Mouse (Mus musculus) c-Kit-negative CD71-positive TER-119-positive erythroid progenitor cells, embryonic 14.5 days (primary cell): ENCODE measurements around the gene Zfp639.

Experiments
- DNase-seq: peaks from one replicate; pipeline ENCODE4 v3.0.0-alpha.2; 2013; ENCODE audit warnings: low read depth, low spot score

The Zfp639 gene

GRCm38 (mm10) chr3:32500346-32500745, 9.7 kb upstream of the Zfp639 start:
- no peak for DNase-seq

DNA sequence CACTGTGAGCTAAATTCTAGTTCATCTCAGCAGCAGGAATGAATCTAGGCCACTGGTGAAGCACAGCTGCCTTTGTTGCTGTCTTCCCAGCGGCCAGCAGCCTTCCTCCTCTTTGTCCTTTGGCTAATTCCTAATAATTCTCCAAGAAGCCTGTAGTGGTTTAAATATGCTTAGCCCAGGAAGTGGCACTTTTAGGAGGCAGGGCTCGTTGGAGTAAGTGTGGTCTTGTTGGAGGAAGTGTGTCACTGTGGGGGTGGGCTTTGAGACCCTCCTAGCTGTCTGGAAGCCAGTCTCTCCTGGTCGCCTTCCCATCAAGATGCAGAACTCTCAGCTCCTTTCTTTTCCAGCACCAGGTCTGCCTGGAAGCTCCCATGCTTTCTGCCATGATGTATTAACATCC, 4.2 kb upstream of the Zfp639 start:
- DNase-seq = no peak

- DNase-seq = no peak
Measured at GRCm38 (mm10) chr3:32506366-32507225, 3.5 kb upstream of the Zfp639 start.

- no peak for DNase-seq
Measured at GRCm38 (mm10) chr3:32508666-32509324, 1.3 kb upstream of the Zfp639 start.

DNA sequence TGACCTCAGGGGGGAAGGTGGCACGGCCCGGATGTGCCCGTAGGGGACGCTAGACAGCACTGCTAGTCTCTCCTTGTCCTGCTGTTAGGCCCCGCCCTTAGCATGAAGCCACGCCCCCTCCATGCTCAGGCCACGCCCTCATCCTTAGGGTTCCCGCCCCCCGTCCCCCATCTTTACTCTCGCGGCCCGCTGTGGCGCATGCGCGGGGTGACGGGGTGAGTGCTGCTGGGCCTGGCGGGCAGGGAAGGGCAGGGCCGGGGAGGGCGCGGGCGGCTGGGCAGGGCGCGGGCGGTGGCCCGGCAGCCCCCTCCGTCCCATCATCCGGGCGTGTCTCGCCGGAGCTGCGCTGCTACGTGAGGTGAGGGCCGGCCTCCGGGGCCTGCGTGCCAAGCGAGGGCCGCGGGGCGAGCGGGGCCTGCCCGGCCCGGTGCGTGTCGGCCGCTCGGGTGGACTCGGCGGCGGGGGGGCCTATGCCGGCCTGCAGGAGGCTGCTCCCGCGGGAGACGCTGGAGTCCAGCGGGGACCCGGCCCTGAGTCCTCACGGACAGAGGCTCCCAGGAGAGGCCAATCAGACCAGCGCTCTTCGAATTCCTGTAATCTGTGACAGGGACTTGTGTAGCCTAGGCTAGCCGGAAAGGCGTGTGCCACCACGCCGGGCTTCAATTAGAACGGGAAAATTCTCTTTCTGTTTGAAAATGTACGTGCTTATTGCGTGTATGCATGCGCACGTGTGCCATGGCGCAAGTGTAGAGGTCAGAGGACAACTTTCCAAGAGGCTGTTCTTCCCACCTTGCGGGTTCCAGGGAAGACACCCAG, 524 bp downstream of the Zfp639 start:
- peak; percentile 93 for DNase-seq

- no peak for DNase-seq
Measured at GRCm38 (mm10) chr3:32511191-32511550, 1.1 kb downstream of the Zfp639 start.

GRCm38 (mm10) chr3:32512686-32513284, 2.7 kb downstream of the Zfp639 start:
- no peak for DNase-seq

GRCm38 (mm10) chr3:32513528-32513927, 3.5 kb downstream of the Zfp639 start:
- DNase-seq = no peak

- DNase-seq = no peak
Measured at GRCm38 (mm10) chr3:32527181-32527580, 17.1 kb downstream of the Zfp639 start.

DNA sequence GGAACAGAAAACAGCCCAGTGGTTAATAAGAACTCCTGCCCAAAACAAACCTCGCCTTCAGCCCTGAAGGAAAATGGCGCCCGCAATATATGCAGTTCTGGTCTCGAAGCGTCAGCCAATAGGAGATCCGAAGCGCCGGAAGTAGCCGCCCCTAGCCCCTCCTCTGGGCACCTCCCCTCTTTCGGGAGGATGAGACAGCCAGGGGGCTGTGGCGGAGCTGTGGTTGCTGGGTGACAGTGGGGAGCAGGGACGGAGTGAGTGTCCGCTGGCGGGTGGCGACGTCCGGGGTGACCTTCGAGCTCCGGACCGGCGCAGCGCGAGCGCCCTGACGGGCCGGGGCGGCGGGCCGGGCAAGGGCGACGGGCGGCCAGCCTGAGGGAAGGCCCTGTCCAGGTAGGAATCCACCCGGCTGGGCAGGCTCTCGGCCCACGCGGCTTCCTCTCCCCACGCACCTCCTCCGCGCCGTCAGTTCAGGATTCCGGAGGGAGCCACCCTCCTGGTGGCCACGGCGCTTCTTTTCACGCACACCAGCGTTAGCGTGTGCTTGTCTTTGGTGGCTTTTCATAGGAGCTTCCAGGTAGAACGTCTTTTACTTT, 19.3 kb downstream of the Zfp639 start, which contains the start of gene Mfn1:
Gene Mfn1, plus strand, starts transcription at position 163 of the 596 bp plus-strand sequence.
- peak; percentile 87 for DNase-seq

DNA sequence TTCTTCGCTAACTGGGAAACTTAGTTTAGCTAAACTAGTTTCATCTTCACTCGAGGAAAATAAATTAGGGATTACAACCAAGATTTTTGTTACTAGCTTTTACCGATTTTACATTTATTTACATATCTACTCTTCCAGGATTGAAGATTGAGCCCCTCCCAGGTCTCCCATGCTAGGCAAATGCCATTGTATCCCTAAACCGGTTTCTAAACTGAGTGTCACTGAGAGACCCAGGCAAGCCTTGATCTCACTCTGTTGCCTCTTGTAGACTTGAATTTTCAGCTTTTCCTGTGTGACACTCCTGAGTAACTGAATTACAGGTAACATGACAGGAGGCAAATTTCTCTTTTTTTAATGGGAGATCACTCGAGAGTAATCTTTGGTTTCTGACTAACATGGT, 20.0 kb downstream of the Zfp639 start:
- DNase-seq = no peak

GRCm38 (mm10) chr3:32535692-32536091, 25.6 kb downstream of the Zfp639 start:
- DNase-seq = no peak

DNA sequence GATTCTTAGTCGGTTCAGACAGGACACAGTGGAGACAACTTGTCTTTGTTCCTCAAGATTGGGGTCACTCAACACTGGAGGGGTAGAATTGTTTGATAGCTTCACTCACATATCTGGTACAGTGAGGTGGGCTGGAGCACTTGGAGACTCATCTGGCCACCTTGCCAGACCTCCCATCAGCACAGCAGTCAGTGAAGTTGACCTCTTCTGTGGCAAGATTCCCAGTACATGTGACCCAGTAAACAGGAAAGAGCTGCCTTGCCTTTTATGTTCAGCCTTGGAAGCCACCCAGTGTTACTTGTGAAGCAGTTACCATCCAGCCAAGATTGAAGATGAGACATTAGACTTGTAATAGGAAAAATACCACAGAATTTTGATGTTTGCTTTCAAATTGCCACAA, 27.5 kb downstream of the Zfp639 start:
- no peak for DNase-seq

GRCm38 (mm10) chr3:32538091-32538490, 28.0 kb downstream of the Zfp639 start:
- no peak for DNase-seq

DNA sequence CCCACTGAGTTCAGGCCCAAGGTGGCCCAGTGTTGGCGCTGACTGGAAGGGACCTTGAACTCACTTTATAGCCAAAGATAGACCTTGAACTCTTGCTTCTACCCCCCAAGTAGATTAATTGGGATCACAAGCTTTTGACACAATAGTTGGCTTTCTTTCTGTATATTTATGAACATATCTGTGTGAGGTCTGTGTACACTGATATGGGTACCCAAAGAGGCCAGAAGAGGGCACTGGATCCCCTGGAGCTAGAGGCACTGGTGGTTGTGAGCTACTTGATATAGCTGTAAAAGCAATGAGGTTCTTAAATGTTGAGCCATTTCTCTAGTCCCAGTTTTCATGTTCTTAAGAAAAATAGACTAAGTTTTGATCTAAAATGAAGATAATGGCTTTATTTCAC, 43.0 kb downstream of the Zfp639 start:
- DNase-seq = no peak

DNA sequence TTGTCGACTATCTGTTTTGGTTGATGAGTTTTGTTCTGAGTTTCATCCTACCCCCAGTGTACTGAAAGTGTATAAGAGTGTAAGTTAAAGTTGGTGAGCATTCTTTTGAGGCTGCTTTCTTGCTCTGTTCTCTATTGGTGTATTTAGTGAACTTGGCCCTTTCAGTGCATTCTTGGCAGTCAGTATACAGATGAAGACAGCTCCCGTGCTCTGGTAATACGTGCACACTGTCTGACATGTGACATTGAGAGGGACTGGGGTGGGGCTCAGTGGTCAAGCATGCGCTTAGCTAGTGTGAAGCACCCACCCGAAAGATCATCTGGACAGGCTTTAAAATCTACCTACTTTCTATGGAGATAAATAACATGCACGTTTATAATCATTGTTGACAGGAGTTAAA, 53.3 kb downstream of the Zfp639 start:
- DNase-seq = no peak
